Mouse (Mus musculus) spleen, adult 2 months (tissue): ENCODE results near the gene Cbfa2t3.

Source experiments
- CTCF ChIP-seq: fragments of 200-500 bp; IDR thresholded peaks from 2 replicates; pipeline ENCODE4 v1.5.1; 2011; ENCODE audit warnings: mild to moderate bottlenecking, inconsistent platforms; ENCODE audit not compliant: insufficient read depth, insufficient read length, insufficient replicate concordance; ENCODE audit errors: extremely low read depth
- POLR2A ChIP-seq: fragments of 200-500 bp; IDR thresholded peaks from 2 replicates; pipeline ENCODE4 v1.6.1; 2011; ENCODE audit warnings: low read depth, low read length, inconsistent platforms

DNA sequence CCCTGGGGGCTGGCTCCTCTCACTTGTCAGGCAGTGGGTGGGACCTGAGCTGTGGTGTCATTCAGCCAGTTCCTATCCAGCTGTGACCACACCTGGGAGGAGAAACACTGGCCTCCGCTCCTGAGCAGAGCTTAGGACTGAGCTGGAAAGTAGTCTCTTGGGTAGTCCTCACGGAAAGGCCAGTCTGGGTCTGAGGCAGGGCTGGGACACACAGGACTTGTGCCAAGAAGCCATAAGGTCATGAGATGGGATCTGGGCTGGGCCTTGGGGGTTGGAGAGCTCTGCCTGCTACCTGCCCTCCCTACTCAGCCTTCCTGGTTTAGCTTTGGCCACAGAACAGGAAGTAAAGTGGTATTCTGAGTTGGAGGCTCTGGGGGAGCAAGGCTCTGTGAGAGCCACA, 72.0 kb downstream of the Cbfa2t3 start:
- no peak for TF ChIP-seq CTCF
- no peak for TF ChIP-seq POLR2A
